Mouse (Mus musculus): ENCODE measurements around the gene Haao. TPM values are rescaled to one million over a fixed set of nuclear protein-coding genes. Genes with fewer than 3 reads are reported as not detected.

Gene Haao
- polyA plus RNA-seq, 1 experiment: not detected

- H3K27me3 ChIP-seq (ENCODE audit: control insufficient read depth, insufficient read depth, insufficient read length): no peaks in the 10 kb centered on the region
- H3K4me3 ChIP-seq: no peak overlapping the region
- TF ChIP-seq REST (IDR thresholded peaks at IDR 0.05; ENCODE audit: insufficient read depth, insufficient read length): no peak
- TF ChIP-seq CEBPB (IDR thresholded peaks at IDR 0.05; ENCODE audit: insufficient read depth, poor library complexity, severe bottlenecking): no peak
- TF ChIP-seq TCF3 (IDR thresholded peaks at IDR 0.05; ENCODE audit: insufficient read length, low read depth): no peak
- no peak for TF ChIP-seq MAX (IDR thresholded peaks at IDR 0.05; ENCODE audit: low read depth)
- no peak for TF ChIP-seq SRF (IDR thresholded peaks at IDR 0.05; ENCODE audit: control insufficient read depth, insufficient read length, low read depth)
- no peak for TF ChIP-seq MYOG (IDR thresholded peaks at IDR 0.05; ENCODE audit: control insufficient read depth in 1 of 3, insufficient read depth in 1 of 3, insufficient read length in 2 of 3, low read depth in 2 of 3)
- TF ChIP-seq MYOD1 (IDR thresholded peaks at IDR 0.05; ENCODE audit: control insufficient read depth in 1 of 3, insufficient read length in 2 of 3, low read depth in 2 of 3): no peak
- no peak for TF ChIP-seq POLR2AphosphoS2 (IDR thresholded peaks at IDR 0.05; ENCODE audit: insufficient read length, low read depth)
- no peak for TF ChIP-seq USF1 (IDR thresholded peaks at IDR 0.05; ENCODE audit: low read depth)
- no peak for TF ChIP-seq E2F4 (IDR thresholded peaks at IDR 0.05; ENCODE audit: insufficient read depth)
- TF ChIP-seq POLR2A (IDR thresholded peaks at IDR 0.05; ENCODE audit: insufficient read length, low read depth): no peak
- TF ChIP-seq TCF12 (IDR thresholded peaks at IDR 0.05; ENCODE audit: insufficient read depth, poor library complexity, severe bottlenecking): no peak
- no peaks in the 10 kb centered on the region for H3K36me3 ChIP-seq (ENCODE audit: control insufficient read depth, insufficient read depth)
- no peaks in the 10 kb centered on the region for H3K79me2 ChIP-seq (ENCODE audit: control insufficient read depth, insufficient read depth)
- H3ac ChIP-seq (ENCODE audit: control insufficient read depth, insufficient read length): no peak overlapping the region
- no peak overlapping the region for H3K4me2 ChIP-seq (ENCODE audit: low read depth)
These were observed 23.6 kb upstream of the Haao start for GRCm38 (mm10) chr17:83871354-83871753.

GRCm38 (mm10) chr17:83870385-83870784 lies 22.6 kb upstream of the Haao start:
- Histone ChIP-seq H3ac (ENCODE audit: control insufficient read depth, insufficient read length) (no peak overlapping the region), H3K4me3 (no peak overlapping the region), H3K79me2 (ENCODE audit: control insufficient read depth, insufficient read depth) (no peaks in the 10 kb centered on the region), H3K36me3 (ENCODE audit: control insufficient read depth, insufficient read depth) (no peaks in the 10 kb centered on the region), H3K27me3 (ENCODE audit: control insufficient read depth, insufficient read depth, insufficient read length) (no peaks in the 10 kb centered on the region), H3K4me2 (ENCODE audit: low read depth) (no peak overlapping the region)
- no peak for TF ChIP-seq TCF12 (IDR thresholded peaks at IDR 0.05; ENCODE audit: insufficient read depth, poor library complexity, severe bottlenecking)
- no peak for TF ChIP-seq POLR2A (IDR thresholded peaks at IDR 0.05; ENCODE audit: insufficient read length, low read depth)
- no peak for TF ChIP-seq SRF (IDR thresholded peaks at IDR 0.05; ENCODE audit: control insufficient read depth, insufficient read length, low read depth)
- TF ChIP-seq POLR2AphosphoS2 (IDR thresholded peaks at IDR 0.05; ENCODE audit: insufficient read length, low read depth): no peak
- TF ChIP-seq MAX (IDR thresholded peaks at IDR 0.05; ENCODE audit: low read depth): no peak
- no peak for TF ChIP-seq CEBPB (IDR thresholded peaks at IDR 0.05; ENCODE audit: insufficient read depth, poor library complexity, severe bottlenecking)

DNA sequence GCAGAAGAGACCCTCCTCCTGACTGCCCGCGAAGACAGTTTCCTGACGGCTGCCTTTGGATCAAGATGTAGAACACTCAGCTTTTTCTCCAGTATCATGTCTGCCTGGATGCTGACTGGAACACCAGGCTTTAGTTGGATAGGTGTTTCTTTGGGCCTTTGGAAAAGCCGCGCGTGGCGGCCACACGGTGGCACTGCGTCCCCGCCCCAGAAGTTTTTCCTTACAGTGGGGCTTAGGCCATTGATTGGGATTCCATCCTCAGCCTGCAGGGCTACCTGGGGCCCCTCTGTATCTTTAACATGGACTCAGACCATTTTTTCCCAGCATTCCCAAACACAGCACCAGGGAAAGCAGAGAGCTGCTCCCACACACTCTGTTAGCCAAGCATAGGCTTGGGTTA lies 18.8 kb upstream of the Haao start:
- no peak overlapping the region for H3K4me2 ChIP-seq (ENCODE audit: low read depth)
- H3K79me2 ChIP-seq (ENCODE audit: control insufficient read depth, insufficient read depth): no peaks in the 10 kb centered on the region
- no peak overlapping the region for H3K4me3 ChIP-seq
- H3K36me3 ChIP-seq (ENCODE audit: control insufficient read depth, insufficient read depth): no peaks in the 10 kb centered on the region
- no peak for TF ChIP-seq TCF3 (IDR thresholded peaks at IDR 0.05; ENCODE audit: insufficient read length, low read depth)
- no peak for TF ChIP-seq POLR2AphosphoS2 (IDR thresholded peaks at IDR 0.05; ENCODE audit: insufficient read length, low read depth)
- no peak for TF ChIP-seq MYOD1 (IDR thresholded peaks at IDR 0.05; ENCODE audit: control insufficient read depth in 1 of 3, insufficient read length in 2 of 3, low read depth in 2 of 3)
- no peak for TF ChIP-seq REST (IDR thresholded peaks at IDR 0.05; ENCODE audit: insufficient read depth, insufficient read length)
- no peak for TF ChIP-seq E2F4 (IDR thresholded peaks at IDR 0.05; ENCODE audit: insufficient read depth)
- no peak for TF ChIP-seq TCF12 (IDR thresholded peaks at IDR 0.05; ENCODE audit: insufficient read depth, poor library complexity, severe bottlenecking)
- TF ChIP-seq POLR2A (IDR thresholded peaks at IDR 0.05; ENCODE audit: insufficient read length, low read depth): no peak
- TF ChIP-seq CEBPB (IDR thresholded peaks at IDR 0.05; ENCODE audit: insufficient read depth, poor library complexity, severe bottlenecking): no peak
- no peak for TF ChIP-seq MYOG (IDR thresholded peaks at IDR 0.05; ENCODE audit: control insufficient read depth in 1 of 3, insufficient read depth in 1 of 3, insufficient read length in 2 of 3, low read depth in 2 of 3)
- no peak for TF ChIP-seq SRF (IDR thresholded peaks at IDR 0.05; ENCODE audit: control insufficient read depth, insufficient read length, low read depth)
- TF ChIP-seq MAX (IDR thresholded peaks at IDR 0.05; ENCODE audit: low read depth): no peak
- no peak for TF ChIP-seq USF1 (IDR thresholded peaks at IDR 0.05; ENCODE audit: low read depth)
- H3ac ChIP-seq (ENCODE audit: control insufficient read depth, insufficient read length): no peak overlapping the region
- H3K27me3 ChIP-seq (ENCODE audit: control insufficient read depth, insufficient read depth, insufficient read length): no peaks in the 10 kb centered on the region

GRCm38 (mm10) chr17:83865366-83865765 lies 17.6 kb upstream of the Haao start:
- no peak overlapping the region for H3K4me2 ChIP-seq (ENCODE audit: low read depth)
- no peaks in the 10 kb centered on the region for H3K79me2 ChIP-seq (ENCODE audit: control insufficient read depth, insufficient read depth)
- H3K4me3 ChIP-seq: no peak overlapping the region
- no peak overlapping the region for H3ac ChIP-seq (ENCODE audit: control insufficient read depth, insufficient read length)
- no peak for TF ChIP-seq CEBPB (IDR thresholded peaks at IDR 0.05; ENCODE audit: insufficient read depth, poor library complexity, severe bottlenecking)
- no peak for TF ChIP-seq SRF (IDR thresholded peaks at IDR 0.05; ENCODE audit: control insufficient read depth, insufficient read length, low read depth)
- no peak for TF ChIP-seq MAX (IDR thresholded peaks at IDR 0.05; ENCODE audit: low read depth)
- no peak for TF ChIP-seq POLR2A (IDR thresholded peaks at IDR 0.05; ENCODE audit: insufficient read length, low read depth)
- no peaks in the 10 kb centered on the region for H3K36me3 ChIP-seq (ENCODE audit: control insufficient read depth, insufficient read depth)
- H3K27me3 ChIP-seq (ENCODE audit: control insufficient read depth, insufficient read depth, insufficient read length): no peaks in the 10 kb centered on the region

DNA sequence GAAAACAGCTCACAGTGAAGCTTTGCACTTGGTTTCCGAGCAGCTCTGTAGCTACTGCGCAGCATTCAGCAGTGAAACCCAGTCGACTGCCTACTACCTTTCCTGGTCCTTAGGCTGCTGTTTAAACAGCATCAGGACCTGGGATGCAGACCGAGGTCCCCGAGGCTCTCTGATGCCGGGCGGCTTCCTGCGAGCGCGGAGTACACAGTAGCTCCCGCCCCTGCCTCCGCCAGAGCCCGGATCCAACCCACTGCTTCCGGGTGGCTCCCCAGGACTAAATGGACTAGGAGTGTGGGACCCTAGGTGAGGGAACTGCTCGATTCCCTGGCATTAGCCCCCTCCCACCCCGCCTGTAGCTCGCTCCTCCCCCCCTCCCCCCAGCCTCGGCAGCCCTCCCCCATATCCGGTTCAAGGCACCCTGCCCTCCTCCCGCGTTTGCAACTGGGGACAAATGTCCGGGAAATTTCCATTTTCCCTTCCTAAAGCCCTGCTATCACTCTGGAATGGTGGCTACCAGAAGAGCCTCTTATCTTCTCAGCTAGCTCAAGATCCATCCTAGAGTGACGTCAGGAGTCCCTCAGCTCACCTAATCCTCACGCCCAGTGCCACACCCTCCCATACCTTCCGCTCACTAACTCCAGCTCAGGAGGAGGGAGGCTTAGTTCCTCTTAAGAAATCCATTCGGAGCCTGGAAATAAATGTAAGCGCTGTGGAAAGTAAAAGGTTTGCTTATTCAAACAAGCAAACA lies 14.5 kb upstream of the Haao start:
- peak overlapping the region; percentile 58 for H3K4me3 ChIP-seq
- H3ac ChIP-seq (ENCODE audit: control insufficient read depth, insufficient read length): peak overlapping the region; percentile 37
- H3K27me3 ChIP-seq (ENCODE audit: control insufficient read depth, insufficient read depth, insufficient read length): no peaks in the 10 kb centered on the region
- H3K4me2 ChIP-seq (ENCODE audit: low read depth): peak overlapping the region; percentile 97
- TF ChIP-seq MYOG (IDR thresholded peaks at IDR 0.05; ENCODE audit: control insufficient read depth in 1 of 3, insufficient read depth in 1 of 3, insufficient read length in 2 of 3, low read depth in 2 of 3) (no peak), POLR2AphosphoS2 (IDR thresholded peaks at IDR 0.05; ENCODE audit: insufficient read length, low read depth) (no peak), E2F4 (IDR thresholded peaks at IDR 0.05; ENCODE audit: insufficient read depth) (no peak), USF1 (IDR thresholded peaks at IDR 0.05; ENCODE audit: low read depth) (no peak), MYOD1 (IDR thresholded peaks at IDR 0.05; ENCODE audit: control insufficient read depth in 1 of 3, insufficient read length in 2 of 3, low read depth in 2 of 3) (no peak), TCF12 (IDR thresholded peaks at IDR 0.05; ENCODE audit: insufficient read depth, poor library complexity, severe bottlenecking) (no peak), REST (IDR thresholded peaks at IDR 0.05; ENCODE audit: insufficient read depth, insufficient read length) (no peak), CEBPB (IDR thresholded peaks at IDR 0.05; ENCODE audit: insufficient read depth, poor library complexity, severe bottlenecking) (no peak), POLR2A (IDR thresholded peaks at IDR 0.05; ENCODE audit: insufficient read length, low read depth) (no peak), SRF (IDR thresholded peaks at IDR 0.05; ENCODE audit: control insufficient read depth, insufficient read length, low read depth) (no peak), MAX (IDR thresholded peaks at IDR 0.05; ENCODE audit: low read depth) (no peak), TCF3 (IDR thresholded peaks at IDR 0.05; ENCODE audit: insufficient read length, low read depth) (no peak)
- no peaks in the 10 kb centered on the region for H3K79me2 ChIP-seq (ENCODE audit: control insufficient read depth, insufficient read depth)
- H3K36me3 ChIP-seq (ENCODE audit: control insufficient read depth, insufficient read depth): no peaks in the 10 kb centered on the region
